Mouse (Mus musculus): ENCODE results near the gene Pced1b. TPM values are rescaled to one million over a fixed set of nuclear protein-coding genes. Genes with fewer than 3 reads are reported as not detected.

Gene Pced1b
- total and polyA plus RNA-seq, 2 experiments: 0.92 to 5.6 TPM

DNA sequence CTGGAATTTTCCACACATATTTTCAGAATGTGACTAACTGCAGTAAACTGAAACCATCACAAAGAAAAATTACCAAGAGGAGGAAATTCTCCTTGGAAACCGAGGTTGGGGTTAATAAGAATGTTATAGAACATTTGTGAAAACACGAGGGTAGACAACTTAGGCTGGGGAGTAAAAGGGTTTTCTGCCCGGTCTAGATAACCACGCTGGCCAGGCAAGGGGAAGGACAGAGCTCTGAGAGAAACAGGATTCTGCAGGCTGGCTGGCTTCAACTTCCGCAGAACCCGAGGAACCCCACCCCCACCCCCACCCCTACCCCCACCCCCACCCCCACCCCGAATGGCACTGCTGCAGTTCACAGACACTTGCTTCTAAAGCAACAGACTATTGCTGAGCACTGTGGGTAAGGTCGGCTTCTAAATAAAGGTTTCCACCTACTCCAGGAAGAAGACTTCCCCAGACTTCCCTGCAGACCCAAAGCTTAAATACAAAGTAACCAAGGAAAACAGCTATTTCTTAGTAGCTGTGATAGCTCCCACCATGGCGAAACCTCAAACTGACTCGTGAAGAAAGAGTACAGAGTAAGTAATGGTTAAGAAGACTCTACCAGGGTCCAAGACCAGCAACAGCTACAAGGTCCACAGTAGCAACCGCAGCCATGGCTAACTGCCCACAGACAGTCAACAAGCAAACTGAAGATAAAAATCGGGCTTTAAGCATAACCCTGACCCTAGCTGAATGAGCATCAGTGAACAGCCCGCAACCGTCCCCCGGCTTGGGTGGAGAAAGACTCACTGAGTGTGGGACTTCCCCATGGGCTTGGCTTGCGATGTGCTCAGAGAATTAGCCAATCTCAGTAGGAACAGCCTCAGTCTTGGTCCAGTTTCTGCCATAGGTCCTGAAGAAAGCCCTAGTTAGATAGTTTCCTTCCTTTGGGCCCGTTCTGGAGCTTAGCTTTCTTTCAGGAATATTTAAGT lies 34.1 kb upstream of the Pced1b start:
- DNase-seq (ENCODE audit: extremely low read depth, low read depth, low spot score): peak; percentile 16
- TF ChIP-seq POLR2A (IDR thresholded peaks at IDR 0.05; ENCODE audit: extremely low read depth, insufficient read depth, low read length) (no peak), CTCF (IDR thresholded peaks at IDR 0.05; ENCODE audit: low read depth, low read length) (no peak)
- no peak overlapping the region for H3K27ac ChIP-seq (replicated peaks; ENCODE audit: insufficient read depth, low read depth, low read length)
- no peak overlapping the region for H3K4me3 ChIP-seq (ENCODE audit: insufficient read depth, low read depth, low read length)
- H3K9ac ChIP-seq (ENCODE audit: low read depth, low read length): no peak overlapping the region
- WGBS: 42% methylated on average over 17 of the region's 17 CpGs
- no peaks in the 10 kb centered on the region for H3K27me3 ChIP-seq (ENCODE audit: control insufficient read depth, insufficient read depth, low read length)
- H3K36me3 ChIP-seq (ENCODE audit: control insufficient read depth, insufficient read depth, low read length): no peaks in the 10 kb centered on the region
- no peaks in the 10 kb centered on the region for H3K4me1 ChIP-seq (ENCODE audit: control insufficient read depth, insufficient read depth, low read length)
- H3K79me2 ChIP-seq (ENCODE audit: control insufficient read depth, insufficient read depth, low read length): no peaks in the 10 kb centered on the region

DNA sequence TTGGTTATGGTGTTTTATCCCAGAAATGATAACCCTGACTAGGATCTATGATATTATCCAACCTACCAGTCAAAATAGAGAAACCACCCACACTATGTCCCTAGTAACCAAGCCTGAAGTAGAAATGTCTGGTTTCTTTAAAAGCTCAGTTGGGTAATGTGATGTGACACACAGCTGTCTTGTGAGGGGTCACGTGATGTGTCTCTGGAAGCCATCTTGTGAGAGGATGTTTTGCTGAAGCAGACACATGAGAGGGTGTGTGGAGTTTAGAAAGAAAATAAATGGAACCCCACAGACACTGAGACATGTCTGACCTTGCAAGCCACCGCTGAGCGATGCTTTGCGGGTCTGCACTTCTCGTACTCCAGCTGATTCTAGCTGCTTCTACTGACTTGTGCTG lies 30.1 kb upstream of the Pced1b start:
- no peak overlapping the region for H3K4me3 ChIP-seq (ENCODE audit: insufficient read depth, low read depth, low read length)
- no peaks in the 10 kb centered on the region for H3K4me1 ChIP-seq (ENCODE audit: control insufficient read depth, insufficient read depth, low read length)

DNA sequence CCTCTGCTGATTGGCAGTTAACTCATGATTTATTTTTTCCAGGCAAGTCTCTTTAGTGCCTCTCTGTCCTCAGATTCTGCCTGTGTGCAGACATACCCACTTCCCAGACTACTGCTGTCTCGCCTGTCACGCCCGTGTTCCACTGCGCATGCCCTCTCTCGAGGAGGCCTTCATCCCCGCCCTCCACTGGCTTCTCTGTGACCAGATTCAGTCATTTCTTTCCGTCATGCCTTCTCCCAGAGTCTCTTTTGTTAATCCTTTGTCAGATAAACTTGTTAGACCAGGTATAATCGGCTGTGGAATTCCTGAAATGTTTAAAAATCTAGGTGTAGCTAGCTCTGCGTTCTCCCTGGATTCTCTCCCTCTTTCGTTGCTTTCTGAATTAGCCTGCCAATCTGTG lies 23.5 kb upstream of the Pced1b start:
- 93% methylated on average over 10 of the region's 10 CpGs for WGBS
- H3K4me3 ChIP-seq (ENCODE audit: insufficient read depth, low read depth, low read length): no peak overlapping the region
- no peaks in the 10 kb centered on the region for H3K36me3 ChIP-seq (ENCODE audit: control insufficient read depth, insufficient read depth, low read length)
- no peak for DNase-seq (ENCODE audit: extremely low read depth, low read depth, low spot score)
- no peaks in the 10 kb centered on the region for H3K27me3 ChIP-seq (ENCODE audit: control insufficient read depth, insufficient read depth, low read length)
- H3K9ac ChIP-seq (ENCODE audit: low read depth, low read length): no peak overlapping the region
- no peaks in the 10 kb centered on the region for H3K79me2 ChIP-seq (ENCODE audit: control insufficient read depth, insufficient read depth, low read length)
- no peak overlapping the region for H3K27ac ChIP-seq (replicated peaks; ENCODE audit: insufficient read depth, low read depth, low read length)
- H3K4me1 ChIP-seq (ENCODE audit: control insufficient read depth, insufficient read depth, low read length): peaks cover 1% of the 10 kb centered on the region; the same call in 1 of the 2 replicates
- TF ChIP-seq CTCF (IDR thresholded peaks at IDR 0.05; ENCODE audit: low read depth, low read length) (no peak), POLR2A (IDR thresholded peaks at IDR 0.05; ENCODE audit: extremely low read depth, insufficient read depth, low read length) (no peak)

More for the DNA sequence above, 30.1 kb upstream of the Pced1b start:
- no peak for TF ChIP-seq CTCF (IDR thresholded peaks at IDR 0.05; ENCODE audit: low read depth, low read length)
- no peak for TF ChIP-seq POLR2A (IDR thresholded peaks at IDR 0.05; ENCODE audit: extremely low read depth, insufficient read depth, low read length)
- H3K27me3 ChIP-seq (ENCODE audit: control insufficient read depth, insufficient read depth, low read length): no peaks in the 10 kb centered on the region
- H3K36me3 ChIP-seq (ENCODE audit: control insufficient read depth, insufficient read depth, low read length): no peaks in the 10 kb centered on the region
- no peak overlapping the region for H3K27ac ChIP-seq (replicated peaks; ENCODE audit: insufficient read depth, low read depth, low read length)
- 97% methylated on average over 5 of the region's 5 CpGs for WGBS
- H3K79me2 ChIP-seq (ENCODE audit: control insufficient read depth, insufficient read depth, low read length): no peaks in the 10 kb centered on the region
- no peak for DNase-seq (ENCODE audit: extremely low read depth, low read depth, low spot score)
- no peak overlapping the region for H3K9ac ChIP-seq (ENCODE audit: low read depth, low read length)

DNA sequence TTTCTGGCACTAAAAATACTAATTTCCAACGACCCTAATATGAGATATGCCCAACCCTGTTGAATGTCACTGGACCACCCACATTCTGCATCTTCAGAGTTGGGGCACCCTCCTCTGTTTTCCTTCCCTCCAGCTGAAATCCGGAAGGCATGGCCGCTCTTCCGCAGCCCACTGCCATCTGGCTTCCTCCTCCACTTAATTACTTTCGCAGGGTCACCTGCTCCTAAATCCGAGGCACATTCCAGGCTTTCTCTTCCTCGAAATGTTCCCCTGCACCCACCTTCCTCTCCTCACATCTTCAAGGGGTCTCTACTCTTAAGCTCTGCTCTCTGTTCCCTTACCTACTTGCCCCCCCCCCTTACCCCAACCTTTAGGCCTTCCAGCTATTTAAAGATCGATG lies 22.9 kb upstream of the Pced1b start:
- Histone ChIP-seq H3K9ac (ENCODE audit: low read depth, low read length) (no peak overlapping the region), H3K79me2 (ENCODE audit: control insufficient read depth, insufficient read depth, low read length) (no peaks in the 10 kb centered on the region), H3K4me1 (ENCODE audit: control insufficient read depth, insufficient read depth, low read length) (peaks cover 6% of the 10 kb centered on the region; the same call in 1 of the 2 replicates), H3K36me3 (ENCODE audit: control insufficient read depth, insufficient read depth, low read length) (no peaks in the 10 kb centered on the region), H3K27me3 (ENCODE audit: control insufficient read depth, insufficient read depth, low read length) (no peaks in the 10 kb centered on the region), H3K27ac (replicated peaks; ENCODE audit: insufficient read depth, low read depth, low read length) (no peak overlapping the region), H3K4me3 (ENCODE audit: insufficient read depth, low read depth, low read length) (no peak overlapping the region)
- 88% methylated on average over 8 of the region's 8 CpGs for WGBS
- TF ChIP-seq CTCF (IDR thresholded peaks at IDR 0.05; ENCODE audit: low read depth, low read length): no peak
- TF ChIP-seq POLR2A (IDR thresholded peaks at IDR 0.05; ENCODE audit: extremely low read depth, insufficient read depth, low read length): no peak
- DNase-seq (ENCODE audit: extremely low read depth, low read depth, low spot score): no peak

DNA sequence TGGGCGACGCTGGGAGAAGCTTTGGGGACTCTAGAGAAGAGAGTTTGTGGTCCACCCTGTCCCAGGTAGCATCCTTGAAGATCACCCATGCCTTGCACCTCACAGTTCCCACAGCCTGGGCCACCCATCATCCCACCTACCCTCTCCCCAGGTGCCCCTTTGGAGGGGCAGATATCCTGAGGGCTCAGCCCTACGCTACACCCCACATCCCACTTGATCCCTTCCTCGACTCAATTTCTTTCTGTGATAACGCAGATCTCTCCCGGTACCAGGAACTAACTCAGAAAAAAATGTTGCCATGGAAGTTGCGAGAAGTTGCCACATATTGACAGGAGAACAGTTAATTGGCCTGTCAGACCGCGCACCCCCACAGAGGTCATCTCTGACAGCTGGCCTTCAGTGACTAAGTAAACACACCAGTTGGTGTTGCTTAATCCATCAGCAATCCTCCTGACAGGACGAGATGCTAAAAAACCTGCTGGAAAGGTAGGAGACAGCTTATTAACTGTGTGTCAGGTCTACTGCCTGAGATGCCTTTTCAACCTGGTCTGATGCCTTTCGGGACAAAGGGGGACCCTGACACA lies 17.3 kb upstream of the Pced1b start:
- 32% methylated on average over 11 of the region's 11 CpGs for WGBS

More for the DNA sequence above, 17.3 kb upstream of the Pced1b start:
- Histone ChIP-seq H3K27me3 (ENCODE audit: control insufficient read depth, insufficient read depth, low read length) (no peaks in the 10 kb centered on the region), H3K36me3 (ENCODE audit: control insufficient read depth, insufficient read depth, low read length) (no peaks in the 10 kb centered on the region), H3K79me2 (ENCODE audit: control insufficient read depth, insufficient read depth, low read length) (no peaks in the 10 kb centered on the region), H3K4me1 (ENCODE audit: control insufficient read depth, insufficient read depth, low read length) (peaks cover 13% of the 10 kb centered on the region), H3K4me3 (ENCODE audit: insufficient read depth, low read depth, low read length) (no peak overlapping the region), H3K9ac (ENCODE audit: low read depth, low read length) (no peak overlapping the region), H3K27ac (replicated peaks; ENCODE audit: insufficient read depth, low read depth, low read length) (peak overlapping the region; percentile 70)
- no peak for TF ChIP-seq POLR2A (IDR thresholded peaks at IDR 0.05; ENCODE audit: extremely low read depth, insufficient read depth, low read length)
- no peak for TF ChIP-seq CTCF (IDR thresholded peaks at IDR 0.05; ENCODE audit: low read depth, low read length)
- peak; percentile 93 for DNase-seq (ENCODE audit: extremely low read depth, low read depth, low spot score)
